Mouse (Mus musculus) limb, embryonic 13.5 days (tissue): Measurements from ENCODE around the gene Slc5a6. TPM values are rescaled to one million over a fixed set of nuclear protein-coding genes. Genes with fewer than 3 reads are reported as not detected.

Experiments used
- ATAC-seq: fragments of 200-750 bp; cut with Nextera tagmentation; 2 replicates; pipeline ENCODE4 v1.8.0; 2017; ENCODE audit warnings: low read depth, moderate number of reproducible peaks, moderate TSS enrichment; ENCODE audit not compliant: low FRiP score
- H3K27ac ChIP-seq: fragments of 300-500 bp; sonication (generic); 2 replicates; pipeline ENCODE4 v1.5.1; 2015; ENCODE audit warnings: inconsistent platforms, mild to moderate bottlenecking, moderate library complexity
- H3K27me3 ChIP-seq: fragments of 300-500 bp; sonication (generic); 2 replicates; pipeline ENCODE4 v1.6.1; 2015; ENCODE audit warnings: mild to moderate bottlenecking, inconsistent platforms
- H3K36me3 ChIP-seq: fragments of 300-500 bp; sonication (generic); 2 replicates; pipeline ENCODE4 v1.6.1; 2015; ENCODE audit warnings: inconsistent platforms, mild to moderate bottlenecking, moderate library complexity
- H3K4me1 ChIP-seq: fragments of 300-500 bp; sonication (generic); 2 replicates; pipeline ENCODE4 v1.6.1; 2015; ENCODE audit warnings: inconsistent platforms
- H3K4me2 ChIP-seq: fragments of 300-500 bp; sonication (generic); replicated peaks from 2 replicates; pipeline ENCODE4 v1.6.1; 2015; ENCODE audit warnings: inconsistent platforms, mild to moderate bottlenecking, moderate library complexity
- H3K4me3 ChIP-seq: fragments of 300-500 bp; sonication (generic); 2 replicates; pipeline ENCODE4 v1.5.1; 2015; ENCODE audit warnings: moderate library complexity, mild to moderate bottlenecking, inconsistent platforms
- H3K9ac ChIP-seq: fragments of 300-500 bp; sonication (generic); 2 replicates; pipeline ENCODE4 v1.6.1; 2015; ENCODE audit warnings: mild to moderate bottlenecking, inconsistent platforms
- H3K9me3 ChIP-seq: fragments of 300-500 bp; sonication (generic); 2 replicates; pipeline ENCODE4 v1.6.1; 2016; ENCODE audit warnings: inconsistent platforms
- WGBS: fragments of 180-500 bp; shearing (Covaris S2); methylation state at CpG from one replicate; pipeline ENCODE4 v1.1.7; 2015; 5-methylcytosine and 5-hydroxymethylcytosine counted together
- polyA plus RNA-seq: library from polyadenylated mRNA; unstranded; fragments of >200 nt; fragmentation: Nextera tagmentation; extraction: Ambion mirVana; gene quantifications from 2 replicates; pipeline ENCODE4 v1.2.1, GENCODE M21; 2015

Gene Slc5a6
- polyA plus RNA-seq, 1 experiment from 2014 or later = 13.4 TPM

DNA sequence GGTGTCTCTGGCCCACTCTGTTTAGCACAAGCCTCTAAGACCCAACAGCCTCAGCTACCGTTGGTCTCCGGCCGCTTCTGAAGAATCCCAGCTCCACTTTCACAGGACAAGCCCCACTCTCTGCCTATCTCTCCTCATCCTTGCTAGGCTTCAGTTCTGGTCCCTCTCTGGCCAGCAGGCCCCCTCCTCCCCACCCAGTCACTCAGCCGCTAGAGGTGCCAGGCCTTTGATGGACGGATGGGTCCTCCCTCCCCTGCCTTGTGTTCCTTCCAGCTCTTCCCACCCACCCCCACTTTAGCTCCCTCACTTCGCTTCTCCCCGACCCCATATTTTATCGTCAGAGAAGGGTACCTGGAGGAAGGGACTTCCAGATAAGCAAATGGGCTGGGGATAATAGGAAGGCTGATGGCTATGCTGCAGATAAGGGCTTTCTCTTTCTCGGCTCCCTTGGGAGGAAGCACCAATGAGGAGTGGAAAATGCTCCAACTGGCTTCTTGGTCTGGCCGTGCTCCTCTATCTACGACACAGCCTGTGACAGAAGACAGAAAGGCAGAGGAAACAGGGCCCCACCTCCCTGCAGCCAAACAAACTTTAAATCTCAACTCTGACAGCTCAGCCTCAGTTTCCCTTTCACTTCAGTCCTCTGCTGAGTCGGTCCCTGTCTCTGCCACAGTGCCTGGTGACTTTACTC, 34.4 kb upstream of the Slc5a6 start:
- Histone ChIP-seq H3K36me3 (peaks cover 12% of the 10 kb centered on the region), H3K4me3 (no peak overlapping the region), H3K9me3 (no peaks in the 10 kb centered on the region), H3K27me3 (peaks cover 39% of the 10 kb centered on the region), H3K4me2 (no peak overlapping the region), H3K4me1 (peaks cover 8% of the 10 kb centered on the region), H3K9ac (peak overlapping the region; percentile 25; the same call in 1 of the 2 replicates), H3K27ac (no peak overlapping the region)
- WGBS = 26% methylated on average over 12 of the region's 12 CpGs
- no peak for ATAC-seq

DNA sequence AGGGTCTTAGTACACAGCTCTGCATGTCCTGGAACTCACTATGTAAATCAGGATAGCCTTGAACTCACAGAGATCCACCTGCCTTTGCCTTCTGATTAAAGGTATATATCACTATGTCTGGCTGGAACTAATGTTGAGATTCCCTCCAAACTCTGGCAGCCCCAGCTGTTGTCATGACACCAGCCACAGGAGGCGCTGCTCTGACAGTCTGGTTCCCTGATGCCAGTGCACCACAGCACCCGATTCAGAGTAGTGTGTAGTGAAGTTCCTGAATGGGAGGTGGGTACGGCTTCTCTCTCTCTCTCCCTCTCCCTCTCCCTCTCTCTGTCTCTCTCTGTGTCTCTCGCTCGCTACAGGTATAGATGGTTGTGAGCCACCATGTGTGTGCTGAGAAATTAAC, 33.6 kb upstream of the Slc5a6 start:
- Histone ChIP-seq H3K27ac (no peak overlapping the region), H3K4me1 (peaks cover 8% of the 10 kb centered on the region), H3K9ac (no peak overlapping the region), H3K4me2 (no peak overlapping the region), H3K36me3 (peaks cover 20% of the 10 kb centered on the region), H3K9me3 (no peaks in the 10 kb centered on the region), H3K27me3 (peaks cover 31% of the 10 kb centered on the region), H3K4me3 (no peak overlapping the region)
- 9% methylated on average over 5 of the region's 5 CpGs for WGBS
- no peak for ATAC-seq

DNA sequence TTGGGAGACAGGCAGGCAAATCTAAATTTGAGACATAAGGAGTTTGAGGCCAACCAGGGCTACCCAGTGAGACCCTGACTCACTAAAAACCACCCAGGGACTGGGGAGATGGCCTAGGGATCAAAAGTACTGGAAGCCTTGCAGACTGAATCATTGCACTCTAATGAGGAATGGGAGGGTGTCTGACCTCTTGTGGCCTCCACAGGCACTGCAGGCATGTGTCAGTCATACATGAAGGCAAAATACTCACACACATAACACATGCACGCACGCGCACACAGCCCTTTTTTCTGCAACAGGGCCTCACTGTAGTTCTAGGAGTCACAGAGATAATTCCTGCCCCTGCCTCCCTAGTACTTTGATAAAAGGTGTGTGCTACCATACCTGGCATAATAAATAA, 32.7 kb upstream of the Slc5a6 start:
- Histone ChIP-seq H3K9me3 (no peaks in the 10 kb centered on the region), H3K27ac (no peak overlapping the region), H3K9ac (no peak overlapping the region), H3K4me2 (no peak overlapping the region), H3K27me3 (peaks cover 23% of the 10 kb centered on the region), H3K36me3 (peaks cover 29% of the 10 kb centered on the region), H3K4me3 (no peak overlapping the region), H3K4me1 (peaks cover 8% of the 10 kb centered on the region)
- 69% methylated on average over 3 of the region's 3 CpGs for WGBS
- no peak for ATAC-seq

DNA sequence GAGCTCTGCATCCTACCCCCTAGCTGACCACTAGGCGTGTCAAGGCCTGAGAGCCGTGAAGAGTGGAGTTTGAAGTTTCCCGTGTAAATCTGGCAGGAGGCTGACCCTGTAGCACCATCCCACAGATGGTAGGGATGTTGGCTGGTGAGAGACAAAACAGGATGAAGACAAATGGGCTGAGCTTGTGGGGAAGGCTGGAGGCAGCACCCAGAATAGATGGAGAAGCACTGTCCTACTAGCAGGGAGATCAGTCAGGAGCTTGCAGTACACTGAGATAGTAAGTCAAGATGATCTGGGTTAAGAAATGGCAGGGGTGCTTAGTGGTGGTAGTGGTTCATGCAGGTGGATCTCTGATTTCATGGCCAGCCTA, 32.1 kb upstream of the Slc5a6 start:
- 64% methylated on average over 3 of the region's 3 CpGs for WGBS

DNA sequence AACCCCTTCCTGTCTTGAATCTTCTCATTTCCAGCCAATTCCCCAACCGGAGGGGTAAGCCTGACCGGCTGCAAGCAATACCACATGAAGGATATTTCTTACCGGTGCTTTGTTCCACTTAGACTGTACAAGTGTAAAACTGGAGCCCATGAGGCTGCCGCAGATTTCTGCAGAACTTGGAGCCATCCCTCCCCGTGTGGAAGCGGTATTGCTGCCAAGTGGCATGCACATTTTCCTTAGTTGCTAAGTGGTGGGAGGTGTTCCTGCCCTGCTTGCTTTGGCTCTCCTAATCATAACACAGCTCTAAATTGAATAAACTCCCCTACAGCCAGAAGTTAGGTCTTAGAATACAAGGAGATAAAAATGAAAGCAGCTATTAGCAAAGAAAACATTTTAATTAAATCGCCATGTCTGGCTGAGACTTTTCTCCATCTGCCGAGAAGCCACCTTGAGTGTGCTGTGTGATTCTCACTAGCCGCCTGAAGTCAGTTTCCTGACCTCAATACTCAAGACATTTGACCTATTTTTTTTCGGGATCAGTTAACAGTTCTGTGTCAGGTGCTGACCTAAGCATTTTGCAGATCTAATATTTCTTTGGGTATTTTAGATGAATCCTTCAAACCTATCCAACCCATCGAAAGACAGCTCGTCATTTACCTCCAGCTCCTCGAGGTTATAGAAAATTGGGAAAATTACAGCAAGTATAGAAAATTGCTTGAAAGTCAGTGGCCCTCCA, 31.5 kb upstream of the Slc5a6 start:
- Histone ChIP-seq H3K9ac (no peak overlapping the region; the same call in 1 of the 2 replicates), H3K36me3 (peaks cover 41% of the 10 kb centered on the region), H3K4me3 (no peak overlapping the region), H3K9me3 (no peaks in the 10 kb centered on the region), H3K4me1 (peaks cover 8% of the 10 kb centered on the region), H3K27me3 (peaks cover 18% of the 10 kb centered on the region), H3K4me2 (no peak overlapping the region), H3K27ac (no peak overlapping the region)
- no peak for ATAC-seq
- 75% methylated on average over 13 of the region's 13 CpGs for WGBS

More for the DNA sequence above, 32.1 kb upstream of the Slc5a6 start:
- Histone ChIP-seq H3K4me1 (peaks cover 8% of the 10 kb centered on the region), H3K36me3 (peaks cover 35% of the 10 kb centered on the region), H3K9me3 (no peaks in the 10 kb centered on the region), H3K4me3 (no peak overlapping the region), H3K9ac (no peak overlapping the region), H3K27me3 (peaks cover 18% of the 10 kb centered on the region), H3K4me2 (no peak overlapping the region), H3K27ac (no peak overlapping the region)
- no peak for ATAC-seq

DNA sequence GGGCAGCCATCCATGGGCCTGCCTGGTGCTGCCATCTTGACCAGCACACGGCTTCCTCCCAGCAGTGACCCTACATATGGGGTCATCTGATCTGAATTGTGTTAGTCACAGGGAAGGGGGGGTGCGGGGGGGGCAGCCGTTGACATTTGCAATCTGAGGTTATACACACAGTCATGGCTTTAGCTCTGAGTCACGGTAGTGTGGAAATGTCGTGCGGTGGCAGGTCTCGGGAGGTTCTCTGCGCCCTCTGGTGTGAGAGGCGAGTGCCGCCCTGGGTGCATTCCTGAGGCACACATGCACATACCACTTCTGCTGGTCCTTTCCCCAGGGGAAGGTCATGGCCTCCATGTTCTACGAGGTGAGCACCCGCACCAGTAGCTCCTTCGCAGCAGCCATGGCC, 27.6 kb upstream of the Slc5a6 start:
- WGBS = 89% methylated on average over 13 of the region's 13 CpGs
- Histone ChIP-seq H3K4me2 (no peak overlapping the region), H3K4me3 (no peak overlapping the region), H3K9ac (no peak overlapping the region), H3K27ac (no peak overlapping the region), H3K4me1 (no peaks in the 10 kb centered on the region), H3K36me3 (peaks cover 80% of the 10 kb centered on the region), H3K27me3 (no peaks in the 10 kb centered on the region), H3K9me3 (no peaks in the 10 kb centered on the region)
- ATAC-seq = no peak

DNA sequence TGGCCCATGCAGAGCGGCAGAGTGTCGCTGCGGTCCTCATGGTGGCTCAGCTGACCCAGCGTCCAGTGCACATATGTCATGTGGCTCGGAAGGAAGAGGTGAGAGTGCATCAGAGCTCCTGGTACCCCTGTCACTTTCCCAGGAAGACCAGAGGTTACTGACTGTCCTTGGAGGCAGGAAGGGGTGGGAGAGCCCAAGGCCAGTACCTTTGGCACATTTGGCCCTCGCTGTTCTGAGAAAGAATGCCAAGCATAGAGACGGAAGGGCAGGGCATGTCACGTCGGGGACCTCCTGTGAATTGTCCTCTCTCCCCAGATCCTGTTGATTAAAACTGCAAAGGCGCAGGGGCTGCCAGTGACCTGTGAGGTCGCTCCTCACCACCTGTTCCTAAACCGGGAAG, 24.5 kb upstream of the Slc5a6 start:
- H3K27me3 ChIP-seq = no peaks in the 10 kb centered on the region
- no peak overlapping the region for H3K4me2 ChIP-seq
- H3K9me3 ChIP-seq = no peaks in the 10 kb centered on the region
- 86% methylated on average over 12 of the region's 12 CpGs for WGBS
- H3K27ac ChIP-seq = no peak overlapping the region
- no peaks in the 10 kb centered on the region for H3K4me1 ChIP-seq
- no peak for ATAC-seq
- H3K36me3 ChIP-seq = peaks cover 100% of the 10 kb centered on the region
- no peak overlapping the region for H3K9ac ChIP-seq
- H3K4me3 ChIP-seq = no peak overlapping the region

DNA sequence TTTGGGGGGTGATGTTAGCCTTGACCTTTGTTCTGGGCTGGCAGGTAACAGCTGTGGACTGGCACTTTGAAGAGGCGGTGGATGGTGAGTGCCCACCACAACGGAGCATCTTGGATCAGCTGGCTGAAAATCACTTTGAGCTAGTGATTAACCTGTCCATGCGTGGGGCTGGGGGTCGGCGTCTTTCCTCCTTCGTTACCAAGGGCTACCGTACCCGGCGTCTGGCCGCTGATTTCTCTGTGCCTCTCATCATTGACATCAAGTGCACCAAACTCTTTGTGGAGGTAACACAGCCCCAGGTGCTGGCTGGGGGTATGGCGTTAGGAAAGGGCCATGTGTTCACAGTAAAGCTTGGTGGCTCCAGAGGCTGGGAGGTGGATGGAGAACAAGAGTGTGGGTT, 23.1 kb upstream of the Slc5a6 start:
- peaks cover 100% of the 10 kb centered on the region for H3K36me3 ChIP-seq
- no peak overlapping the region for H3K4me3 ChIP-seq
- no peak for ATAC-seq
- no peaks in the 10 kb centered on the region for H3K9me3 ChIP-seq
- no peaks in the 10 kb centered on the region for H3K27me3 ChIP-seq
- H3K4me2 ChIP-seq = no peak overlapping the region
- H3K27ac ChIP-seq = no peak overlapping the region
- WGBS = 96% methylated on average over 11 of the region's 11 CpGs
- H3K9ac ChIP-seq = no peak overlapping the region
- H3K4me1 ChIP-seq = no peaks in the 10 kb centered on the region

DNA sequence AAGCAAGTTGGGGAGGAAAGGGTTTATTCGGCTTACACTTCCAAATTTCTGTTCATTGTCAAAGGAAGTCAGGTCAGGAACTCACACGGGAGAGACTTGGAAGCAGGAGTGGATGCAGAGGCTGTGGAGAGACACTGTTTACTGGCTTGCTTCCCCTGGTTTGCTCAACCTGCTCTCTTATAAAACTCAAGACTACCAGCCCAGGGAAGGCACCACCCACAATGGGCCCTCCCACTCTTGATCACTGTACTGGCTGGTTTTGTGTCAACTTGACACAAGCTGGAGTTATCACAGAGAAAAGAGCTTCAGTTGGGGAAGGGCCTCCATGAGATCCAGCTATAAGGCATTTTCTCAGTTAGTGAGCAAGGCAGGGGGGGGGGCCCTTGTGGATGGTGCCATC, 22.3 kb upstream of the Slc5a6 start:
- H3K4me3 ChIP-seq = no peak overlapping the region
- H3K9ac ChIP-seq = no peak overlapping the region
- H3K27me3 ChIP-seq = no peaks in the 10 kb centered on the region
- no peak overlapping the region for H3K27ac ChIP-seq
- H3K9me3 ChIP-seq = no peaks in the 10 kb centered on the region
- no peak overlapping the region for H3K4me2 ChIP-seq
- peaks cover 100% of the 10 kb centered on the region for H3K36me3 ChIP-seq
- WGBS = 82% methylated on average over 2 of the region's 2 CpGs
- H3K4me1 ChIP-seq = no peaks in the 10 kb centered on the region
- ATAC-seq = no peak

DNA sequence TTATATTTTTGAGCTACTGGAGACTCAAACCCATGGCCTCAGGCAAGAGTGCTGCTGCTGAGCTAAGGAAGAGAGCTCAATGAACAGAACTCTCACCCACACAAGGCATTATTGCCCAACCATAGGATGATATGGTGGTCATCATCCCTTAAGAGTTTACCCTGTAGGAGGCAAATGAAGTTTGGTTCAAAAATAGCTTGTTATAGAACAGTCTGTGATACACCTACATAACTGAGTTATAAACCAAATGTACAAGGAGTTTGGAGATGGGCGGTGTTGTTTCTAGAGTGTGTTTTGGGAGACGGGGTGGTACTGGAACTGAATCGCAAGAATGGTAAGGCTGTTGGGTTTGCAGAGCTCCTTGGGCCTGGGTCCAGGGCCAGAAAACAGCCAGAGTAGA, 21.1 kb upstream of the Slc5a6 start:
- Histone ChIP-seq H3K27ac (no peak overlapping the region), H3K9me3 (no peaks in the 10 kb centered on the region), H3K27me3 (no peaks in the 10 kb centered on the region), H3K9ac (no peak overlapping the region), H3K36me3 (peaks cover 98% of the 10 kb centered on the region), H3K4me1 (no peaks in the 10 kb centered on the region), H3K4me2 (no peak overlapping the region), H3K4me3 (no peak overlapping the region)
- ATAC-seq = no peak
- 94% methylated on average over 3 of the region's 3 CpGs for WGBS

DNA sequence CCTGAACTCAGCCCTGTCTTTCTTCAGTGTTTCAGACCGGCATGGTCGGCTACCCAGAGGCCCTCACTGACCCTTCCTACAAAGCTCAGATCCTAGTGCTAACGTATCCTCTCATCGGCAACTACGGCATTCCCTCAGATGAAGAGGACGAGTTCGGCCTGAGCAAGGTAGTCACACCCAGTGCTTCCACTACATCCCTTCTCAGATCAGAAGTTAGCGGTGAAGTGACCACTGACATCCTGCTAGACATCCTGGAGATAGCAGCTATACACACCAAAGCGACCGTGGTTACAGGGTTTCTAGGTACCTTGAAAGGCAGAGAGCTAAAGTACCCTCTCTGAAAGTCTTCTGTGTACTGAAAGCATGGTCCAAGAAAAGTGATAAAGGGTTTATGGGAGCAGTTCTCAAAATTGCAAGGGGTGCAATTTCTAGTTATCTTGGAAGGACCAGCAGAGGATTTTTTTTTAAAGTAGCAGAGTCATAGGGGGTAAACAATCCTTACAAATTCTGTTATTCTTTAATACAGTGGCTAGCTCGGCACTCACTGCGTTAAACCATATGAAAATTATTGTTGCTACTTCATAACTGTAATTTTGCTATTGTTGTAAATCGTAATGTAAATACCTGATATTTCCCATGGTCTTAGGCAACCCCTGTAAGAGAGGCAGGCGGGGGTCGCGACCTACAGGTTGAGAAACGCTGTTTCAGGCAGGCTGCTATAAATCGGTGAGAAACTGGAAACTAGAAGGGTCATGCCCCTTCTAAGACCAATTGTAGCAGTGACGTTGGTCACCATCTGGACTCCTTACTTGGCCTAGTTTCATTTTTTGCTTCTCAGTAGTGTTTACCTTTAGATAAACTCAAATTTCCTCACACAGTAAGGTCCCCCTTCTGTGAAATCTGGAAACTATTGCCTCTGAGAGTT, 6.8 kb upstream of the Slc5a6 start:
- WGBS = 10% methylated on average over 19 of the region's 19 CpGs
- Histone ChIP-seq H3K27ac (peak overlapping the region; percentile 81), H3K9me3 (no peaks in the 10 kb centered on the region), H3K4me2 (peak overlapping the region; percentile 86), H3K4me1 (peaks cover 15% of the 10 kb centered on the region), H3K9ac (peak overlapping the region; percentile 87), H3K4me3 (peak overlapping the region; percentile 72), H3K36me3 (peaks cover 51% of the 10 kb centered on the region), H3K27me3 (no peaks in the 10 kb centered on the region)
- ATAC-seq = no peak; the same call in 1 of the 2 replicates
